Mouse (Mus musculus) lung, postnatal 0 days (tissue): ENCODE measurements at regions not wholly inside any gene's neighbourhood (a gene's known extent, or its start where the extent isn't known, plus 50 kb on each side); places are given as distances from the start of the nearest gene placed in this dataset.

Source experiments
- CTCF ChIP-seq: IDR thresholded peaks from 2 replicates; pipeline ENCODE4 v1.5.1; 2016; ENCODE audit warnings: antibody characterized with exemption, mild to moderate bottlenecking
- EP300 ChIP-seq: IDR thresholded peaks from 2 replicates; pipeline ENCODE4 v1.6.1; 2016; ENCODE audit warnings: antibody characterized with exemption, mild to moderate bottlenecking, control low read depth

GRCm38 (mm10) chr1:34665512-34665854 lies 86.0 kb downstream of the Amer3 start:
- TF ChIP-seq CTCF (no peak), EP300 (no peak)
